Mouse (Mus musculus) MEL-GATA-1-ER (cell line): ENCODE results near the gene Emb.
A peak's percentile ranks its signal among the peaks of the same experiment; 100 is the strongest.

Experiments
- DNase-seq: peaks from one replicate; pipeline ENCODE4 v3.0.0-alpha.2; 2012; ENCODE audit warnings: low read depth; ENCODE audit errors: extremely low read depth

The Emb gene

DNA sequence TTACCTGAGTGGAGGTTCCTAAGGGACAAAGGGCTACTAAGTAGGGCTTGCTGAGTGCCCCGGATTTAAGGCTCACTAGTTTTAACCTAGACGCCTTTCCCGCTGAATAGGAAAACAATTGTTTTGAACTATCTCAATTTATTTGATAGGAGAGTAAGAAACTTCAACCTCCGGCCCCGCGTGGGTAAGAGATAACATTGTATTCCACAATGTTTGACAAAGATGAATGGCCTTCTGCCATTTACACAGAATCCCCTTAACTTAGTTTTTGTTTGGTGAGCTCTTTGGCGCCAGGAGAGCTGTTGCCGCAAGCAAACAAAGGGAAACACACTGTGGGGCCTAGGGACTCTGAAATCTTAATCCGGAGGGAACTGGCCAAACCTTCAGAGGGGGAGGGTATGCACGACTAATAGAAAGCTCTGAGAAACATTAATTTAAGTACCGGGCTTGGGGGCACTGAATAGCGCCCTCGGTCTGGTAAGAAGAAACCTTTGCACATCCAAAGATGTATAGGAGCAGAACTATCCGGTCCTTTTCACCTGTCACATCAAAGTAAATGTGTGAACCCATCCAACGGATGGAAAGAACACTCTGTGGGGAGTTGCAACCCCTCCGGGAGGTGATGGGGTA is 11.7 kb downstream of the Emb start:
- no peak for DNase-seq

DNA sequence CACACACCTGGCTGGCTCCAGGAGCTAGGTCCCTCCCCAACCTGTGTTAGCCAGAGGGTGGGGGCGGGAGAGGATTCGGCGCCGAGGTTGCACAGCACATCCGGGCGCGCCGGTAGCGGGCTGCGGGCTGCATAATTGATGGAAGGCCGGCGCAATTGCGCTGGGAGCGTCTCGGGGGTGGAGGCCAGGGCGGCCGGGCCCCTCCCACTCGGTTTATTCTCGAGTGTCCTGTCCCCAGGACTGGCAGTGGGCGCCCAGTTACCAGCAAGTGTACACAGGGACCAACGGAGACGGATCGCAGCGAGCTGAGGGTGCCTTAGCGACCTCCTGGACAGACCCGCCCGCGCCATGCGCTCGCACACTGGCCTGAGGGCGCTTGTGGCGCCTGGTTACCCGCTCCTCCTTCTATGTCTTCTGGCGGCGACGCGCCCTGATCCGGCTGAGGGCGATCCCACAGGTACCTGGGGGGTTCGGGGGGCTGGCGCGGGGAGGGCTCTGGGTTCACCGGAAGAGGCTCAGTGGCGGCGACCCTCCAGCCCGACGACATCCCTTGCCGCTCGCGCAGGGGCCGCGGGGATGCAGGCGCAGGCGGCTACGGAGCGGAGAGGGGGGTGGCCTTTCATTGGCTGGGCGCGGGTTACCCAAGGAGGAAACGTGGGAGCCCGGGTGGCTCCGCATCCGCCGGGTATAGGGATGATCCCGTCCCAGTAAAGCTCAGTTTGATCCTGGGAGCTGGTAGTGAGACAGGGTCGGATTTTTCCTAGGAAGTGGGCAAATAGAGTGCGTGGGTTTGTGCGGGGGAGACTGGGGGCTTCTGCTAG is 12.4 kb downstream of the Emb start, which contains the start of gene Gm17509:
Gm17509 (minus strand) TSS at position 575 of the 821 bp plus-strand sequence.
- no peak for DNase-seq

DNA sequence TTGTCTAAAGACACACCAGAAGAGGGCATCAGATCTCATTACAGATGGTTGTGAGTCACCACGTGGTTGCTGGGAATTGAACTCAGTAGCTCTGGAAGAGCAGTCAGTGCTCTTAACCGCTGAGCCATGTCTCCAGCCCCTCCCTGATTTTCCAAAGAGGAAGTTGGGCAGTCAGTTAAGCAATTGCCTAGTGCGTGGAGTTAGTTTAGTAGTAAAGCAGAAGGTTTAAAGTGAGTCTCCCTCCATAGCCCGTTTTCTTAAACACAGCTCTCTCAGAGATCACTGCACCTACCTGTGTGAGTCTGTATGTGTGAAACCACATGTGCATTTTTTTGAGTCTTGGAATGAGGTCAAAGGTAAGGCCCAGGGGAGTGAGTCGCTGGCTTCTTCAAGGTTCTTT is 14.8 kb downstream of the Emb start:
- no peak for DNase-seq

DNA sequence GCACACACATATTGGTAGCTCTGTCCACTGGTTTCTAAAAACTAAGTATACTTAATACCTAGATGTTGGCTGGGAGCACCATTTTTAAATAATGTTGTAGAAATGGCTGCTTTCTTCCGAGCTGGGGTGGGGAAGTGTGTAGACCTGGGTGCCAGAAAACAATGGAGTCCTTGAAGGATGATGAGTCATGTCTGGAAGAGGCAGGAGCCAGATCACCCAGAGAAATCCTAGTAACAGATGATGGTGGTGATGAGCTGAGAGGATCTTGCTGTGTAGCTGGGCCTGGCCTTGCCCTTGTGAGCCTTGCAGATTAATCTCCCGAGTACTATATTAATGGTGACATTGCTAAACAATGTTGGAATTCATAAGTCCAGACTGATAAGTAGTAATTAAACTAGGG is 16.6 kb downstream of the Emb start:
- DNase-seq = no peak

DNA sequence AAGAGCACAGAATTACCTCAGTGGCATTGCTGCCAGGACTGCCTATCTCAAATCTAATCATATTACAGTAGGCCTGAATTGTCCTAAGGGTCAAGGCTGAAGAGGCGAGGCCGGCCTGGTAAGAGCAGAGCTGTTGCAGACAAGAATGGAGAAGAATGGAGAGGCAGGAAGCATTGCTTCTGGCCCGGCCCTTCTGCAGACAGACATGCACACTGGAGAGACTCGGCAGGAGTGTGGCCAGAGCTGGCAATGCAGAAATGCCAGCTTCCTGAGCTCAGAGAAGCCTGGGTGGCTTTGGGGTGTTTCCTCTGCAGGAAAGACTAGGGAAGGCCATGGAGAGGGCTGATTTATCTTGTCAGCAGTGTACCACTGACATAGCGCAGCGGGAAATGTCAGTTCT is 17.2 kb downstream of the Emb start:
- DNase-seq = no peak

DNA sequence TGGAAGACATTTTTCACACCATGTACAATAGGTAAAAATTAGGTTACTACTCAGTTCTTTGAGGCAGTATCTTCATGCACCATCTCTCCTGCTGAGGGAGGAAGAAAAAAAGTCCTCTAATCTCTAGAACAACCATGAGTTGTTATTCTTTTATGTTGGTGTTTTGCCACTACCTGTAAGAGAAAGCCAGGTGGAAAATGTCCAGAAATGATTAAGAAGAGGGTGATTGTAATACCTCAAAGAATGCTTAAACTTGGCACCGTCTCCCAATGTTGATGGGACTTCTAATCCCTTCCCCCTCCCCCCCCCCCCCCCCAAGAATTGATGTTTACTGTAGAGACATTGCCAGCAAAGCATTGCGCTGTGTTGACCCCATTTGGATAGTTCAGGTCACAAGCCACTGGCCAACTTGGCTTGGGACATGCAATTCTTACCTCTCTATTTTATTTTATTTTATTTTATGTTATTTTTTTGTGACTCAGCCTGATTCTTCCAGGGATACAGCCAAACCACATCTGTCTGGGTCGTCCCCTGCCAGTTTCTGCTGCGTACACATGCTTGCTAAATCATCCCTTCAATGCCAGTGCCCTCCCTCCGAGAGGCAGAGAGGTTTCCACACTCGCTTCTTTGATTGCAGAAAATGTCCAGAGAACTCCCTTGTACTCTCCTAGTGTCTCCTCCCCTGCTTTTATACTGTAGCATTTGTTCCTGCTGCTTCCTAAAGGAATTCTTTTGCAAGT is 22.2 kb downstream of the Emb start:
- DNase-seq = no peak

DNA sequence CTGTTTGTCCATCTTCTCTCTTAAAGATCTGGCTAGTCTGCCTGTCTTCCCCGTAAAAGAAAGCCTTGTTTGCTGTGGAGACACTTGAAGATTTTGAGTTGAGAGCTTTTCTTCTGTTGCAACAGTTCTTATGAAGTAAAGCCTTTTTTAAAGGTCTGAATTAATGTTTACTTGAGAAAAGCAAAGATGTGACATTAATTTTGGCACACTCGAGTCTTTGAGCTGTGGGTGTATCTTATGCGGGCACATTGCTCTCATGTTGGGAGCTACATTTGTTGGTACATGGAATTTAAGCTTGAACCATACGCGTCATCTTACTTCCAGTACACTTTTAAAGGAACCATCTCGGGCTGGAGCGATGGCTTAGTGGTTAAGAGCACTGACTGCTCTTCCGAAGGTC is 25.5 kb downstream of the Emb start:
- DNase-seq = no peak

DNA sequence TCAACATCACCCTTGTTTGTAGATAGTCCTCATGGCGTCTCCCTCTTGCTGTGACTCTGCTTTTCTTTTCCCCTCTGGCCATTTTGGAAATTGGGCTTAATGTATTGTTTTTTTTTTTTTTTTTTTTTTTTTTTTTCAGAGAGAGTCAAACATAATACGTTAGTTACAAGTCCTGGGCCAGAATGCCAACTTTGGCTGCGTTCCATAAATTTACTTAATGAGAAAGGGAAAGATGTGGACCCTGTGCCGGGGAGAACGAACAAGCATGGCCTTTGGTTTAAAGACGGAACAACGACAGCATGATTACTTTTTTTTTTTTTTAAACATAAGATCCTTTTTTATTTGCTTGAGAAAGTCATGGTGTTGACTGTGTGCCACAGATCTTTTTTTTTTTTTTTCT is 26.1 kb downstream of the Emb start:
- no peak for DNase-seq

DNA sequence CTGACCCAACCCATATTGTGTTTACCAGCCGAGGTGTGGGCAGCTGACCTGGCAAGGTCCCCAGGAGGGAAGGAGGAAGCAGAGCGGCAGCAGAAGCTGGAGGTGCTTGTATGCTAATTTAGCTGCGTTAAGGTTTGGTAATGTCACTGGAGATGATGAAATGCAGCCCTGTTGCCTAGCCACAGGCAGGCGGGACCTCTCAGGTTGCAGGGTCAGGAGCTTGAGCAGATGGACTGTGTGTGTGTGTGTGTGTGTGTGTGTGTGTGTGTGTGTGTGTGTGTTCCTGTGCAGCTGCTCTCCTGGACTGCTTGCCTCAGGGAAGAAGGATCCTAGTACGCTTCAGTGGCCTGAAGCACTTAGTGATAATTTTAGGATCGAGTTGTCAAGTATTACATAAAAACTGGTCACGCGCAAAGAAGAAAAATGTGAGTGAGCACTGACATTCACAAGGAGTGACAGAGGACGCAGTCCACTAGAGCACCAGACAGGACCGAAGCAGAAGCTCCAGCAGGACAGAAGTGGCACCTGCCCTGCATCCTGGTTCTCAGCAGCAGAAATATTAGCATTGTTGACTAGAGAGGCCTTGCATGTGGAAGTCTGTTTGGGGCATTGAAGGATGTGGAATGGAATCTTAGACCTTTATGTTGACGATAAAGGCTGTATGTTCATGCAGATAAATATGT is 27.3 kb downstream of the Emb start:
- DNase-seq = no peak

DNA sequence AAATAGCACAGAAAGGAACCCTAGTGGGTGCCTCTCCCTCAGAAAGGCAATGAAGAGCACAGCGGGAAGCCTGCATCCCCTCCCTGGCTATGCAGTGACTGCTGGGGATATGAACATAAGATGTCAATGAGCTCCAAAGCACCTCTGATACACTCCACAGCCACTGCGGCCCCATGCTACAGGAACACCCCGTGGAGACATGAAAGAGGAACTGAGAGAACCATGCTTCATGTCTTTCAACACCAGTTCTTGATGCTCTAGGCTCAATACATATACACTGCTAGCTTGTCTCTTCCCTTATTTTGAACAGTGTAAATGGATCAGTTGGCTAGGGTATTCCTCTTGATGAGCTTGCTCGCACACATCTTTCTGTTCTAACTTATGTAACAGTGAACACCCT is 28.8 kb downstream of the Emb start:
- DNase-seq = no peak

DNA sequence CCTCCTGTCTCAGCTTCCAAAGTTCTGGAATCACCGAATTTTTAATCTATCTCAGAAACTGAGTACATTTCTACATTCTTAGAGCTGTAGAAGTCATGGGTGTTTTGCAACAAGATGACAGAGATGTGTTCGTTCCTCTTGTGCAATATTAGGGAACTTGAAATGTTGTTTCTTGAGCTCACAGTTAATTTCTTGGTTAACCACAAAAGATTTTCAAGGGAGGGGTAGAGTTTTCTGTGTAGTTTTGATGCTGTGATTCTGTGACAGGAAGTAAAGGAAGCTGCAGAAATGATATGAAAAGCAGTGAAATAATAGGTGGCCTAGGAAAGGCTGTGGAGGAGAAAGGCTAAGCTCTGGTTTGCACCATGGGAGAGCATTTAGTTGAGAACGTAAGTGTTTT is 33.7 kb downstream of the Emb start:
- DNase-seq = peak; percentile 16

DNA sequence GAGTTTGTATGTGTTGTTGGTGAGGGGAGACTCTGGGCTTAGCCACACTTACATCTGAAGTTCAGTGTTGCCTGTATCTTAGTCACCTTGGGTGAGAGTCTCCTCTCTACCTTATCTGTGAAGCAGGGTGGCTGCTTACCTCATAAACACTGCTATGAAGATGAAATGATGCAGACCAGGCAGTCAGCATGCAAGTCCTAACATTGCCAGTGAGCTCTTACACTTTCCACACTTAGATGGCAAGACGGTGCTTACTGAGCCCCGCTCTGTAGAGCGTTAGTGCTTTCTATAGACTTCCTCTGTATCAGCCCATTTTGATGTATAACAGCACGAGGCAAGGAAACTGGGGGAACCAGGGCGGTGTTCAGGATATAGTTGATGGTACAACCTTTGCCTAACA is 34.3 kb downstream of the Emb start:
- no peak for DNase-seq

DNA sequence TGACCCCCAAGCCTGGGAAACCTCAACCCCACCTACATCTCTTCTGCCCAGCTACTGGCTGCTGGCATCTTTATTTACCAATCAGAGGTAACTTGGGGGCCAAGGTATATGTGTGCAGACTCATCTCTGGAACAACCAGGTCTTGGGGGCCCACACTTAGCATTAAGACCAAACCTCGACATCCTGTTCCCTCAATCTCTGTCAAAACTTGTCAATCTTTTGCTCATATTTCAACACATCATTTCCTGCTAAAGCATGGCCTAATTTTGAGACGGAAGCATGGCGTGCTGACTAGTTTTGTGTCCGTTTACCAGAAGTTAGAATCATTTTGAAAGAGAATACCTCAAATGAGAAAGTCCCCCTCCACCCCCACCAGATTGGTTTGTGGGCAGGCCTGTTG is 52.4 kb downstream of the Emb start:
- no peak for DNase-seq

DNA sequence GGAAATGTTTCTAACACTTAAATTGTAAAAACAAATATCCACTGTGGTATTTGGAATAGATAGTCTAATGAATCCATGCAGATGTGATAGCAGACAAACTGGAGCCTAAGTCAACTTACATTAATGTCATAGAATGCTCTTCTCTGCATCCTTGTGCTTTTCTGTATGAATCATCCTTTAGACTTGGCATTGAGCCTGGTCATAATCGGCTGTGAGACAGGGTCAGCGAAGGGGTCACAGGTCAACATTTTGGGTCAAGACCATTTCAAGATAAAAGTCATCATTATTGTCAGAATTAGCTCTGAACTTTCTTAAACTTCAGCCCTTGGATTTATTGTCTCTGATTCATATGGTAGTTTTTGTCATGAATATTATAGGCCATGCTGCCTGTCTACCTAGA is 57.8 kb downstream of the Emb start:
- no peak for DNase-seq

DNA sequence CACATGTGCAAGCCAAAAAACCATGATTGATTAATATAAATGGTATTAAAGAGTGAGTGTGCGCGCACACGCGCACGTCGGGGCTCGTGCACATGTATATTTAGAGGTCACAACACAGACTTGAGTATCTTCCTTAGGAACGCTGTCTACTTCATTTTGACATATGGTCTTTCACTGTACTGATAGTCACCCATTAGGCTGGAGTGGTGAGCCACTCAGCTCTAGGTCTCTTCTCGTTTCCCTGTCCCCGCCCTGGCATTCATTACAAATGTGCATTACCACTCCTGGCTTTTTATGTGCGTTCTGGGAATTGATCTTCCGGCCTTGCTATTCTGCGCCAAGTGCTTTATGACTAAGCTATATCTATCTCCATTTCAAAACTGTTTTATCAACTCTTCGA is 59.6 kb downstream of the Emb start:
- DNase-seq = no peak

DNA sequence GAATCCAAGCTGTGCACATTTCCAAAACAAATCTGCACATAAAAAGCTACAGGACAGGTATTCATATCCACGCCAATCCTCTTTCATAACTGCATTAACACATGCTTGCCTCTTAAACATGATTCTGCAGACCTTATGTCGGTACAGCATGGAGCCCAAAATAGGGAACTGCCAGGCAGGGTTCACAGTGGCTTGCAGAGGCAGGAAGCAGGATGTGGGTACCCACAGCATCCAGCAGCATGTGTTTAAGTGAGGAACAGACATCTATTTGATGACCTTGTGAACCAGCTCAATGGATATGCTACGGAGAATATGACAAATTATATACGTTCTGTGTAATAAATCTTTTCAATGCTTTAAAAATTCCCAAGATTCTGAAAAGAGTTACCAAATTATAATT is 75.7 kb downstream of the Emb start:
- DNase-seq = peak; percentile 24

DNA sequence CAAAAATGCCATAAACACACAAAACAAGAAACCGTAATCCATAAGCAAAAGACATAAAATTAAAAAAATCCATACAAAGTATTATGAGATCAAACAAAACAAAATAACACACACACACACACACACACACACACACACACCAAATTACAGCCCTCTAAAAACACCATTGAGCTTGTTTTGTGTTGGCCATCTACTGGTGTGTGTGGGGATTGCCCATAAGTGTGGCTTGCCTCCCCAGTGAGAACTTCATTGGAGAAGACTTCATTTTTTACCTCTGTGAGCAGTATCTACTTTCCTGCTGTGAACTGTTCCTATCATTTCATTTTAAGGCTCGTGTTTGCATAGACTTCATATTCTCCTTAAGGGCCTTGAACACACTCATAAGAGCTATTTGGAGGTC is 78.6 kb downstream of the Emb start:
- DNase-seq = no peak

DNA sequence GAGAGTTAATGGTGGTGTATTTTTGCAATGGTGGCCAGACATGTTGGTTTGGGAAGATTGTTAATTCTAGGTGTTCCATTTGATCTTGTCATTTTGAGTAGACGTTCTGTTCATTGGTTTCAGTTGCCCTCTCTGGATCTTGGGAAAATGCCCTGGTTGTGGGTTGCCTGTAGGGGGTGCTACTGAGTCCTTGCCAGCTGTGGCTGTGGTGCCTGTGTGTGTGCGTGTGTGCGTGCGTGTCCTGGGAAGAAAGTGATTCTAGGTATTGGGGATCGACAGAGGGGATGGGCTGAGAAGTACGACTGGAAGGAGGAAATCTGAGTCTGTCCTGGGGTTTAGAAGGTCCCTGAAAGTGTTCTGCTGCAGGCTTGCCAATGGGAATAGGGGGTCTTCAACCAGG is 79.1 kb downstream of the Emb start:
- no peak for DNase-seq

DNA sequence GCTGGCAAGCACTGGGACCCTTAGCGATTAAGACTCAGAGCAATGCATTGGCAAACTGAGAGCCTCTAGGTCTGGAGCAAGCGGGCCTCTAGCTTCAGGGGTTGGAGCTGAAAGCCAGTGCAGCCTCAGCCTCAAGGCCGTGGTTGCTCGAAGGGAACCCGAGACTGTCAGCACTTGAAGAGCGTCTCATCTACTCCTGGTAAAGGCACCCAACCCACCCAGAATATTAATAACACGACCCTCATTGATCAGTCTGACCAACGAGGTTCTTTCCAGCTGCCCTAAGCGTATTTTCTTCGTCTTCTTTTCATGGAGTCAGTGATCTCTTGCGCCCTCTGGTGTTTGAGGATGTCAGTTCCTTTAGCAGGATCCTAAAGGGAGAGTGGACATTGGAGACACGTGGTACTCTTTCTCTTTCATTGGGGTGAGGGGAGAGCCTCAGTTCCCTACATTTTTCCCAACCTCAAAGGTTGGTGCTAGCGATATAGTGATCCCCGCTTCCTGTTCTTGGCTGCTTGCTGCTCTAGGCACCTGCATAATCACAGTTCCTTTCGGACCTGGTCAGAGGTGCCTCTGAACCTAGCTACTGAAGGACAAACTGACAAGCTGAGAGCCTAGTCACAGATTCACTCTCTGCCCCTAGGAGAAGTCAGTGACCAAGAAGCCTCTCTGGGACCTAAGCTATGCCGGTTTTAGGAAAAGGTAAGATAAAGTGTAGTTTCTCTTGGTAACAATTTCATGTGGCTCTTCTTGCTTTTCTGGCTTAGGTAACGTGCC is 81.3 kb downstream of the Emb start:
- peak; percentile 36 for DNase-seq

DNA sequence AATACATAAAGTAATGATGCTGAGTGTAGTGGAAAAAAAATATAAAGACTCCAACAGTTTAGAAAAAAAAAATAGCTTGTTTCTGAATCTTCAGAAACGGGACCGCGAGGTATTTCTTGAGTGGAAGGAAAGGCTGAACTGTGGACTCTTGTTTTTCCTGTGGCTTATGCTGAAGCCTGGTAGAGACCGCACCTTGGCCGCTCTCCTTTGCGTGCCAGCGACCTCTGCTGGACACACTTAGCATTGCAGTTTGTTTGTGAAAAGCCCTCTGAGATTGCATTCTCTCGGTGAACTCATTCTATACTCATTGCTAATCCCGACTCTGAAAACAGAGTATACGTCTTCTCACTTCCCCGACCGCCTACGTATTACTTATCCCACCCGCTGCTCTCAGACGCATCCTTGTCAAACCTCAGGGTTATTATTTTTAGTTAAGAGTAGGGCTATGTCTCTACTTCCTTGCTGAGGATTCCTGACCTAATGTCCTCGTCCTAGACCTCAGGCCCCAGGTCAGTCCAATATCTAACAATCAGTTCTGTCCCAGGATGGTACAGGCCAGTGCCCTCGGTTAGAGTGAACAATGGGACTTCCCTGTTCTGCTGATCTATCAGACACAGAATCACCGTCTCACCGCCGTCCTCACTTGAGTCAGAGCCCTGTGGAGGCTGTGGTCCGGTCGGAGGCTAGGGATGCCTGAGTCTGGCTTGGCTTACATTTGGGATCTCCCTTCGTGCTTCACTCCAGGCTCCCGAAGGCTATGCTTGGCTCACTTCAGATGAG is 103.3 kb downstream of the Emb start:
- DNase-seq = peak; percentile 31
